Mouse (Mus musculus) thymus, adult 18-20 months (tissue): Measurements from ENCODE around the gene Kcnip4.

Source experiments
- DNase-seq, 2 experiments: peaks; one replicate each; pipeline ENCODE4 v3.0.0; 2022; ENCODE audit warnings: mixed read lengths in 2 of 2

Kcnip4 gene

DNA sequence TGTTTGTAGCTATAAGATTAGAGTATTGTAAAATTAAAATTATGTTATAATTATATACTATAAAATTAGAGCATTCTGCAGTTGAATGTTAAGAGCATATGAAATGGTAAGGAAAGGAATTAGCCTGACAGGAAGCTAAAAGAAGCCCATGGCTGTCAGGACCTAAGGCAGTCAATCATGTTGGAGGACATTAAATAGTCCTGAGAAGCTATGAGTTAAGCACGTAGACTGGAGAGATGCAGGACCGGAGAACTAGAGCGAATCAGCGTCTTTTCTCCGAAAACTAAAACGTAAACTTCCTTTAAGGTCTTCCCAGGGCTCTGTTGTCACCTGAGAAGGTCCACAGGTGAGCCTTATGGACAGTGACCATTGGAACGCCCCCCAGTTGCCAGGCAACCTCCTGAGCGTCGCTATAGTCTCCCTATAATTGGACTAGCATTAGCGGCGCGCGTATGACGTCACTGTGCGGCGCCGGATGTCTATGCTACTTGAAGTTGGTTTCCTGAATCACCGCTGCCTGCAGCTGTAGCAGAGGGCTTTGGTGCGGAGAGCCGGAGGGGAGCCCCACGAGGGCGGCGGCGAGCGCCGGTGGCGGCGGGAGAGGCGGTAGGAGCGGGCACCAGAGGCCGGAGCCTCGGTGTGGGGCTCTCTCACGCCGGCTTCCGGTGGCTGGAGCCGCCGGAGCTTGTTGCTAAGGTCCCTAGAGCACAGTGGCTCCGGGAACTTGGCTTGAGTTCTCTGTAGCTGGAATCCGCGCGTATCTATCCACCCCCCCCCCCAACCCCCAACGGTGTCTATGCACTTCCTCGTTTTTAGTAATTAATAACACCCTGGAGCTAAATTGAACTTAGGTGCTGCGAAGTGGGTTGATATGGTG is 1152.6 kb downstream of the Kcnip4 start:
- peak; percentile 83 to 86 for DNase-seq

GRCm38 (mm10) chr5:48349309-48349708 is 1175.4 kb downstream of the Kcnip4 start:
- DNase-seq = no peak

DNA sequence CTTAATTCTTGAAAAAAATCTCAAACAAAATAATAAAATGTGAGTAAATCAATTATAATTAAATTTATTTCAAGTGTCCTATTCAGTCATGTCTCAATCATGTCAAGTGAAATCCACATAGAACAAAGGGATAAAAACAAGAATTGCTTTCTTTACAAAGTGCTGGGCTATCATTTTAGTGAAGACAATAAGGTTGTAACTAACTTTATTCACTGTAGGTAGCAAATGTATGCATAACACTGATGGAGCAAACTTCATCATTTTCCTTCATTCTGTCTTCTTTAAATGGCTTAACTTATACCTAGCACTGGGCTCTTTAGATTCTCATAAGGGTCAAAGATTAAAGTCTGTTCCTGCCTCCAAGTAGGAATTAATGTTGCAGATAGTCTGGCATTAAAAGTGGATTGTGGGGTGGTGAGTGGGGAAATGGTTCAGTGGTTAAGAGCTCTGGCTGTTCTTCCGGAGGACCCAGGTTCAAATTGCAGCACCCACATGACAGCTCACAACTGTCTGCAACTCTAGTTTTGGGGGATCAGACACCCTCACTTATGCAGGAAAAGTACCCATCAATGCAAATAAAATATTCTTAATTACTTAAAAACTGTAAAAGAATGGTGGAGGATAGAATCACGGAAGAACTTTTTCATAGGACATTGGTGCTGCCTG is 1178.6 kb downstream of the Kcnip4 start:
- no peak for DNase-seq

DNA sequence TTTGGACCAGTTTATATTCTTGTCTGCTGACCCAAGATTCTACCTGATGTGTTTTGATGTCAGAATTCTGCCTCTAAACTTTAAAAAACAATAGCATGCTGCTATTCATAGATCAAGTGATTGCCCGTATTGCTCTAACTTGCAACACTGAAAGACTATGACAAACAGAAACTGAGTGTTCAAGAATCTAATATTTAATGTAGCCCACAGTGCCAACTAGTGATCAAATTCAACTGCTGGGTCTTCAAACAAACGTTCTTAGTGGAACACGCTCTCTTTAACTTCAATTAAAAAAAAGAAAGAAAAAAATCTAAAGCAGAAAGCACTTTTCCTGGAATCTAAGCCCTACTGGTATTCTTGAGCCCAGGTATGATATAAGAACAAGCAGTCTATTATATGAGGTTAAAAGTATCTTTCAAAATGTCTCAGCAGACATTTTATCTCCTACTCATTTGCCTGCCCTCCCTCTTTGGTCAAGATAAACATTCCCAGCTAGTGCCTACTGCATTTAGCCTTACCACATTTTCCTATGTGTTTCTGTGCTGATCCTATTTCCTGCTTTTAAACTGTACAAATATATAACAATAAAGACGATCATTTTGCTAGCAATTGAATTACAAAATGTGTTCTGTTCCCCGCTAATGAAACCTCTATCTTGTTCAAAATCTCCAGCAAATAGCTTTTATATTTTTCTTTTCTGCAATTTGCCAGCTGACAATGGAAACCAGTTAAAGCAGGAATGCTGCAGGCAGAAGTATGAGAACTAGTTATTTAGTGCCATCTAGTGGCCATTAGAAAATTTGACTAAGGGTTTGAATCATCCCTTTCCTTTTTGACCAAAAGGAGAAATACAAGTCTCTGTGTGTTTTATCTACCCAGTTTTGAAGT is 1179.4 kb downstream of the Kcnip4 start:
- no peak for DNase-seq

- DNase-seq = no peak
These were observed 1183.8 kb downstream of the Kcnip4 start for GRCm38 (mm10) chr5:48340808-48341433.
